Mouse (Mus musculus): ENCODE measurements around the gene Itsn1.

- no peak for TF ChIP-seq POLR2A (IDR thresholded peaks at IDR 0.05; ENCODE audit: control insufficient read depth, low read depth, low read length)
- no peak for TF ChIP-seq CTCF (IDR thresholded peaks at IDR 0.05; ENCODE audit: control insufficient read depth, insufficient read depth, insufficient replicate concordance, low read depth, low read length)
These were observed 73.5 kb downstream of the Itsn1 start for GRCm38 (mm10) chr16:91802461-91803062.
